Mouse (Mus musculus) kidney, postnatal 4 days (tissue): Measurements from ENCODE around the gene Car5a.

Experiments
- DNase-seq, 2 experiments: peaks; one replicate each; pipeline ENCODE4 v3.0.0; 2021; ENCODE audit warnings: mixed read lengths in 2 of 2

Car5a gene

GRCm38 (mm10) chr8:121905864-121906263 lies 38.8 kb downstream of the Car5a start:
- DNase-seq = no peak

GRCm38 (mm10) chr8:121905420-121905819 lies 39.3 kb downstream of the Car5a start:
- no peak for DNase-seq

- DNase-seq = no peak
Observed at GRCm38 (mm10) chr8:121904999-121905398, 39.7 kb downstream of the Car5a start.

- no peak for DNase-seq
Observed at GRCm38 (mm10) chr8:121903977-121904376, 40.7 kb downstream of the Car5a start.

- DNase-seq = peak; percentile 21 to 55
Observed at GRCm38 (mm10) chr8:121901498-121902236, 43.0 kb downstream of the Car5a start.

- DNase-seq = no peak
Observed at GRCm38 (mm10) chr8:121899180-121900044, 45.3 kb downstream of the Car5a start.

- peak; percentile 68 to 80 for DNase-seq
Observed at GRCm38 (mm10) chr8:121898401-121898931, 46.2 kb downstream of the Car5a start.

- peak; percentile 65 to 75 for DNase-seq
Observed at GRCm38 (mm10) chr8:121897871-121898381, 46.8 kb downstream of the Car5a start.

GRCm38 (mm10) chr8:121897205-121897604 lies 47.5 kb downstream of the Car5a start:
- DNase-seq = no peak

- no peak for DNase-seq
Observed at GRCm38 (mm10) chr8:121896476-121897145, 48.1 kb downstream of the Car5a start.

- DNase-seq = no peak
Observed at GRCm38 (mm10) chr8:121895910-121896309, 48.8 kb downstream of the Car5a start.

- no peak for DNase-seq
Observed at GRCm38 (mm10) chr8:121892875-121893274, 51.8 kb downstream of the Car5a start.

- DNase-seq = no peak
Observed at GRCm38 (mm10) chr8:121889810-121890785, 54.6 kb downstream of the Car5a start.

- no peak for DNase-seq
Observed at GRCm38 (mm10) chr8:121889317-121889716, 55.4 kb downstream of the Car5a start.

- no peak for DNase-seq
Observed at GRCm38 (mm10) chr8:121887547-121887946, 57.2 kb downstream of the Car5a start.

GRCm38 (mm10) chr8:121885433-121885832 lies 59.3 kb downstream of the Car5a start:
- DNase-seq = no peak

GRCm38 (mm10) chr8:121885001-121885400 lies 59.7 kb downstream of the Car5a start:
- no peak for DNase-seq

- DNase-seq = no peak
Observed at GRCm38 (mm10) chr8:121884181-121884580, 60.5 kb downstream of the Car5a start.

GRCm38 (mm10) chr8:121881921-121882320 lies 62.8 kb downstream of the Car5a start:
- no peak for DNase-seq

- peak; percentile 57 to 64 for DNase-seq
Observed at GRCm38 (mm10) chr8:121880818-121881217, 63.9 kb downstream of the Car5a start.

GRCm38 (mm10) chr8:121879712-121880111 lies 65.0 kb downstream of the Car5a start:
- no peak for DNase-seq
